Mouse (Mus musculus) ES-Bruce4 (cell line): ENCODE data around the gene 4632433K11Rik. TPM values are rescaled to one million over a fixed set of nuclear protein-coding genes. Genes with fewer than 3 reads are reported as not detected.

Experiments used
- H3K27ac ChIP-seq: 2 replicates; pipeline ENCODE4 v1.5.1; 2012; ENCODE audit warnings: low read length, inconsistent platforms; ENCODE audit not compliant: insufficient read depth
- H3K27me3 ChIP-seq: 2 replicates; pipeline ENCODE4 v1.6.1; 2012; ENCODE audit warnings: mild to moderate bottlenecking, low read length, inconsistent platforms; ENCODE audit not compliant: control insufficient read depth, poor library complexity, insufficient read depth, severe bottlenecking
- H3K36me3 ChIP-seq: 2 replicates; pipeline ENCODE4 v1.6.1; 2012; ENCODE audit warnings: inconsistent platforms, mild to moderate bottlenecking, low read length, moderate library complexity; ENCODE audit not compliant: control insufficient read depth, poor library complexity, insufficient read depth, severe bottlenecking
- H3K4me1 ChIP-seq: one replicate; pipeline ENCODE4 v1.8.1; 2011; ENCODE audit warnings: low read length; ENCODE audit not compliant: control insufficient read depth, insufficient read depth
- H3K4me3 ChIP-seq: 2 replicates; pipeline ENCODE4 v1.5.1; 2011; ENCODE audit warnings: low read depth, mild to moderate bottlenecking, low read length
- H3K9ac ChIP-seq: 2 replicates; pipeline ENCODE4 v1.6.1; 2012; ENCODE audit warnings: low read depth, mild to moderate bottlenecking, inconsistent platforms; ENCODE audit not compliant: poor library complexity, severe bottlenecking
- H3K9me3 ChIP-seq: replicated peaks from 2 replicates; pipeline ENCODE4 v1.6.1; 2012; ENCODE audit warnings: mild to moderate bottlenecking, low read length, inconsistent platforms; ENCODE audit not compliant: control insufficient read depth, poor library complexity, insufficient read depth, severe bottlenecking
- CTCF ChIP-seq: IDR thresholded peaks from one replicate; pipeline ENCODE4 v1.8.1; 2011; ENCODE audit warnings: low read depth, low read length
- EP300 ChIP-seq: IDR thresholded peaks from 2 replicates; pipeline ENCODE4 v1.6.1; 2011; ENCODE audit warnings: low read depth, low read length; ENCODE audit not compliant: insufficient read depth
- POLR2A ChIP-seq: IDR thresholded peaks from one replicate; pipeline ENCODE4 v1.8.1; 2011; ENCODE audit warnings: low read length; ENCODE audit not compliant: insufficient read depth
- polyA plus RNA-seq: library from polyadenylated mRNA; stranded (reverse); fragments of >200 nt; gene quantifications from 2 replicates; pipeline ENCODE4 v1.2.4, GENCODE M21; 2011; ENCODE audit warnings: low read depth; ENCODE audit not compliant: missing spikeins, insufficient read depth, insufficient read length

Gene 4632433K11Rik
- polyA plus RNA-seq, 1 experiment = 1.9 TPM

- Histone ChIP-seq H3K9me3 (no peaks in the 10 kb centered on the region), H3K27ac (no peak overlapping the region), H3K27me3 (no peaks in the 10 kb centered on the region), H3K4me1 (no peaks in the 10 kb centered on the region), H3K4me3 (no peak overlapping the region), H3K36me3 (peaks cover 2% of the 10 kb centered on the region; the same call in 1 of the 2 replicates), H3K9ac (no peak overlapping the region)
- TF ChIP-seq POLR2A (no peak), EP300 (no peak), CTCF (no peak)
Measured at GRCm38 (mm10) chr7:5037467-5037866, 3.5 kb downstream of the 4632433K11Rik start.

- H3K27ac ChIP-seq = peak within 1 kb of the TSS; percentile 56
- TF ChIP-seq EP300 (no peak), POLR2A (no peak), CTCF (no peak)
- H3K36me3 ChIP-seq = peaks cover 2% of the 10 kb centered on the region; the same call in 1 of the 2 replicates
- no peaks in the 10 kb centered on the region for H3K9me3 ChIP-seq
- no peaks in the 10 kb centered on the region for H3K4me1 ChIP-seq
- H3K4me3 ChIP-seq = peak within 1 kb of the TSS; percentile 99
- H3K27me3 ChIP-seq = no peaks in the 10 kb centered on the region
- H3K9ac ChIP-seq = peak within 1 kb of the TSS; percentile 74
Measured at GRCm38 (mm10) chr7:5038109-5038732, 4.3 kb downstream of the 4632433K11Rik start, which contains the start of gene Zfp784. Gene Zfp784 (minus strand): TSS chr7:5038446.

- no peak for TF ChIP-seq EP300
- TF ChIP-seq CTCF = no peak
- no peak for TF ChIP-seq POLR2A
- Histone ChIP-seq H3K9ac (peak overlapping the region; percentile 74), H3K9me3 (no peaks in the 10 kb centered on the region), H3K27me3 (no peaks in the 10 kb centered on the region), H3K4me3 (peak overlapping the region; percentile 99; the same call in 1 of the 2 replicates), H3K27ac (peak overlapping the region; percentile 56; the same call in 1 of the 2 replicates), H3K4me1 (no peaks in the 10 kb centered on the region), H3K36me3 (peaks cover 2% of the 10 kb centered on the region; the same call in 1 of the 2 replicates)
Measured at GRCm38 (mm10) chr7:5038940-5039339, 5.0 kb downstream of the 4632433K11Rik start.

- Histone ChIP-seq H3K4me3 (no peak overlapping the region), H3K36me3 (peaks cover 2% of the 10 kb centered on the region; the same call in 1 of the 2 replicates), H3K9me3 (no peaks in the 10 kb centered on the region), H3K4me1 (no peaks in the 10 kb centered on the region), H3K9ac (no peak overlapping the region), H3K27me3 (no peaks in the 10 kb centered on the region), H3K27ac (no peak overlapping the region)
- TF ChIP-seq EP300 (no peak), POLR2A (no peak), CTCF (no peak)
Measured at GRCm38 (mm10) chr7:5044981-5045380, 11.1 kb downstream of the 4632433K11Rik start.

- no peak for TF ChIP-seq CTCF
- TF ChIP-seq POLR2A = no peak
- no peak for TF ChIP-seq EP300
- Histone ChIP-seq H3K4me3 (no peak overlapping the region), H3K9me3 (no peaks in the 10 kb centered on the region)
Measured at GRCm38 (mm10) chr7:5046112-5046511, 12.2 kb downstream of the 4632433K11Rik start.

GRCm38 (mm10) chr7:5047313-5047712, 13.4 kb downstream of the 4632433K11Rik start:
- Histone ChIP-seq H3K9ac (no peak overlapping the region), H3K27me3 (no peaks in the 10 kb centered on the region), H3K4me1 (peaks cover 1% of the 10 kb centered on the region), H3K36me3 (no peaks in the 10 kb centered on the region), H3K4me3 (no peak overlapping the region), H3K9me3 (no peaks in the 10 kb centered on the region), H3K27ac (no peak overlapping the region)
- TF ChIP-seq CTCF = no peak
- no peak for TF ChIP-seq POLR2A
- no peak for TF ChIP-seq EP300

More at GRCm38 (mm10) chr7:5046112-5046511, 12.2 kb downstream of the 4632433K11Rik start:
- Histone ChIP-seq H3K9ac (no peak overlapping the region), H3K27ac (no peak overlapping the region), H3K36me3 (peaks cover 2% of the 10 kb centered on the region; the same call in 1 of the 2 replicates), H3K27me3 (no peaks in the 10 kb centered on the region), H3K4me1 (peaks cover 1% of the 10 kb centered on the region)
